Mouse (Mus musculus) induced T-regulatory cell, adult 2 months (primary cell): ENCODE measurements around the gene Slc38a9.
A peak's percentile ranks its signal among the peaks of the same experiment; 100 is the strongest.
"Not testable (repeated sequence)": the region's sequence is repeated elsewhere in the genome, so short reads cannot be mapped to it uniquely, and the experiment has no call there.

ENCODE experiments used
- DNase-seq: peaks from one replicate; pipeline ENCODE4 v3.0.0-alpha.2; 2012; ENCODE audit warnings: low read depth

Gene Slc38a9

DNA sequence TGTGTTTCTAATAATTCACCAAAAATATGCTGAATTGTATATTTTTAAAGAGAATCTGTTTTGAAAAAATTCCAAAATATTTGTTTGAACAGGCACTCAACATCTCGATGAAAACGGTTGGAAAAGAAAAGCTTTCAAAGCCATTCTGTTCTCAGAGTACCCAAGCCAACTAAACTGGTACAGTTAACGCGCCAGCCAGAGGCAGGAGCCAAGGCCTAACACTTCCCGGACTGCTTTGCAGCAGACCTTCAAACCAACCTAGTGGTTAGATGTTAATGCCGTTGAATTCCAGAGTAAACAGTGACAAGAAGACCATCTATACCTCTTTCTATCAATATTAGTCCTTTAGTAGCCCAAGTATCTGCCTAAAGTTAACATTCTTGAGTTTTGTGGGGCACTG, 23.4 kb downstream of the Slc38a9 start:
- DNase-seq = no peak

DNA sequence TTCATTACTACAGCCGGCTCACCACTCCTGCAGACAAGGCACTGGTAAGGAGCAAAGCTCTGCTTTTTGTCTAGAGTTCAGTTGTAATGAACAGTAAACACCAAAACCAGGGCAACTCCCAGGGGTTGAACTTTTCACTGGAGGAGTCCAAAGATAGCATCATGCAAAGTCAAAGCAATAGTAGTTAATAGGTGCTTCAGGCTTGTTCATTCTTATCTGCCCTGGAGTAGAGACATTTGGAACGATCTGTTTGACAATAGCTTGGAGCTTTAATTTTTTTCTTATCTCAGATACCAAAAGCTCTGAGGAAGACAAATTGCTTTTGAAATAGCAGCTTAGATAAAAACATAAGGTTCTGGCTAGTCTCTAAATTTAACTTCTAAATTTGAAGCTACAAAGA, 25.6 kb downstream of the Slc38a9 start:
- no peak for DNase-seq

DNA sequence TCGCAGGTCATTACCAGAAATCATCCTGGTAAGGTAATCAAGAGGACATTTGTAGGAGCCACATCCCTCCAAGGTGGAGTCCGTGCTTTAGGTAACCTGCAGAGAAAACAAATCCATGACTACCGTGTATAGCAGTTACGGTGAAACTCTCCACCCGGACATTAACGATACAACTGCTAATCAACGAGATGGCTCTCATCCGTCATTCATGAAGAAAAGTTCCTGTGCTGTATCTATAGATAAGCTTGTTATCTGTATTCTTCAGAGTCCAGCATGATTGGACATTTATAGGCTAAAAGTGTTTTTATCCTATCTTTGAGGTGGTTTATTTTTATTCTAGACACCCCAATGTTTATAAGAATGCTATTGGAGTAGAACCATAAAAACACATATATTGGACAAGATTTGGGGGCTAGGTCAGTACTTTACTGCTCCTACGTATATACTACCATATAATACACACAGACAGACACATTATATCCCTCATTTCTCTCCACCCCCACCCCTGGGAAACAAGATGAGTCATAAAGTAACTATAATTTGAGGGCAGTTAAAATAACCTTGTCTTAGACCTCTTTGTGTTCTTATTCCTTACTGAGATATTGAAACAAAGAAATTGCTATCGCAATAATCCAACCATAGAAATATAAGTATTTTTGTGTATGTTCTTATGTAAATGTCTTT, 32.5 kb downstream of the Slc38a9 start:
- no peak for DNase-seq

DNA sequence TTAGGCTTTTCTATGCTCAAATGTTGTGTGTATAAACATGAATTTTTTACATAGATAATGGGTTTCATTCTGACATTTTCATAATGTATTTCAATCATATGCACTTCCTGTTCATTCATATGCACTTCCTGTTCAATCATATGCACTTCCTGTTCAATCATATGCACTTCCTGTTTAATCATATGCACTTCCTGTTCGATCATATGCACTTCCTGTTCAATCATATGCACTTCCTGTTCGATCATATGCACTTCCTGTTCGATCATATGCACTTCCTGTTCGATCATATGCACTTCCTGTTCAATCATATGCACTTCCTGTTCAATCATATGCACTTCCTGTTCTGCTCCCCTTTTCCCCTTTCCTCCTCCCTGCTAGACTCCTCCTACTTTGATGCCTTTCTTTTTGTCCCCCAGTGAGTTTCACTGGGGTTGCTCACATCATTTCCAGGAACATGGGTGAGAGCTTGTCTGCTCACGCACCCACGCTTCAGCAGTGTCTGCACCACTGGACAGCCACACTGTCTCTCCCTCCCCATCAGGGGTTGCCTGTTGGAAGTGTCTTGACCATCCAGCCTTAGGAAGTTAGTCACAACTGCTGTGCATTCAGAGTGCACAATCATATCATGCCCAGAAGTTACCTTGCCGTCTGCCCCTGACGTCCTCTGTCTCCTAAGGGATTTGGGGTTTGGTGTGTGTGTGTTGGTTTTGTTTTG, 35.1 kb downstream of the Slc38a9 start:
- DNase-seq = peak; percentile 8

DNA sequence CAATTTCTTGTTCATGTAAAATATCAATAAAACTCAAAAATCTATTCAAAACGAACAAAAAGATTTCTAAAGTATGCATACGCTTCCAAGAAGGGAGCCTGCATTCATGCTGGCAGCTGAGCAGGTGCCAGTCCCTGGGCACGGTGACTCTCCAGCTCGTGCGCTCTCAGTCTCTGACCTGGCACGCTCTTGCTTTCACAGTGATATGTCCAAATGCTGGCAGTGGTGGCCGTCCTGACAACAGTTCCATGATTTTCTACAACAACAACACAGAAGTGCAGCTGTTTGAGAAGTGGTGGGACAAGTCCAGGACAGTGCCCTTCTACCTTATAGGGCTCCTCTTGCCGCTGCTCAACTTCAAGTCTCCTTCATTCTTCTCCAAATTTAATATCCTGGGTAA, 40.7 kb downstream of the Slc38a9 start:
- DNase-seq = no peak

DNA sequence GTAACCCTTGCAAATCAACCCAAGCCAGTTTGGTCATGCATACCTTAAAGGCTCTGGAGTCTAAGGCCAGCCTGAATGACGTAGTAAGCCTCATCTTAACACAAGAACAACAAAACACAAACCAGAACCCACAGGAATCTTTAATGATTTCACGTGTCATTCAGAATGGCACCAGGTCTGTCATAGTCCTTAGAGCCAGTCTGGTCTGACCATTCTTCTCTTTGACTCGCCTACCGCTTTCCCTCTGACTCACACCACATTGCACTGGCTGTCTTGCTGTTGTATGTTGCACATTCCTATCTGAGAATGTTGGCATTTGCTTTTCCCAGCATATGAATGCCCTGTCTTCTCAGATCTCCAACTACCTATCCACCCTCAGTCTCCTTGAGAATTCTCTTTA, 45.8 kb downstream of the Slc38a9 start:
- DNase-seq = no peak

DNA sequence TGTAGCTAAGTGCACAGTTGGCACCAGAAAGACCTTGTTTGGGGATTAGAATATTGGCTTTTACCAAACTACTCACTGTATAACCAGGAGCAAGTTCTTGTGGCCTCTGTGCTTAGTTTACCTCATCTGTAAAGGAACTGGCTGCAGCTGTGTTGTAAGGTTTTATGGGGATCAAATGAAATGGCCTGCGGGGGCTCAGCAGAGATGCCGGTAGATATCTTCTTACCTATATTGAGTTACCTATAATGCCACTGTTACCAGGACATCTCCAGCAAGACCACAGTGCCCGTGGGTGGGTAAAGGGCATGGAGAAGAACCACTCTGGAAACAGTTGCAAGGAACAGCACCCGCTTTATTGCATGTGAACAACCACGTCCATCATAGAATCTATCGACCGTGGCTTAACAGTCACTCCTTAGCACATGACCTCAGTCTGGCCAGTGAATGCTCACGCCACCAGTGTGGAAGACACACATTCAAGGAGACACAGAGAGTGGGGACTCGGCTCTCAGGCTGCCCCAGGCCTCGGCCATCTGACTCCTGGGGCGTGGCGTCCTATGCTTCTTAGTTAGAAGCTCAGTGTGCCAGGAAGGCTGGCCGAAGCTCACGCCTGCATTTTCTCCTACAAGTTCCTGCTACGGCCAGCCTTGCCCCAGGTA, 59.7 kb downstream of the Slc38a9 start:
- no peak for DNase-seq

DNA sequence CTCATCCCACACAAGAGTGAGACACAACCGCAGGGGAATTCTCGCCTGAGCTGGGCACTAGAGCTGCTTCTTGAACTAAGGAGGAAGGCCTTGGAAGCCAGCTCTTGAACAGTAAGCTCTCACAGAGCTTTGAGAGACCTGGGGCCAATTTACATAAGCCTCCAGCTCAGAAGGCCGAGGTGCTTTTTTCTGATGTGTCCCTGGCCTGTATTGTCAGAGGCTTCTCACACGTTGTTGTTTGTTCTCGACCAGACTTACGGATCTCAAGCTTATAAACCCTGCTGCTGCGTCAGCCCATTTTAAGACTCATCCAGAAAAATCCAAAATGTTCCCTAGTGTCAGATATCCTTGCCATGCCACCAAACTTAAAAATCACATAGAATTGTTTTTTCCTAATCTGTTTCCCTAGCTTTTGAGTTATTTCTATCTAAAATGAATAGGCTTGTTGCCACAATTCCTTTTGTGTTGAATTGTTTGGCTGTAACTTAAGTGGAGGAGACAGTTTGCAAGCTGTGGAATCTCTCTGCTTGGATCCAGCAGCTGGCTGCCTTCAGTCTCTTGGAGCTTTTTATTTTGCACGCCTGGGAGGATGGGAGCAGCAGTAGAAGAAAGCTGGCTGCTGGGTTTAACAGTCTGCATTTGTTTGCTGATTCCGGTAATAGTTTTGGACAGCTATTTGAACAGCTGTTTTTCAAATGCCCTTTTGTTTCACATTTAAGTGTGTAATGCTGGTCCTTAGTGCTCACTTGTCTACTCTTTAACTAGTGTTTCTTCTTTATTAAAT, 61.6 kb downstream of the Slc38a9 start:
- DNase-seq = no peak

DNA sequence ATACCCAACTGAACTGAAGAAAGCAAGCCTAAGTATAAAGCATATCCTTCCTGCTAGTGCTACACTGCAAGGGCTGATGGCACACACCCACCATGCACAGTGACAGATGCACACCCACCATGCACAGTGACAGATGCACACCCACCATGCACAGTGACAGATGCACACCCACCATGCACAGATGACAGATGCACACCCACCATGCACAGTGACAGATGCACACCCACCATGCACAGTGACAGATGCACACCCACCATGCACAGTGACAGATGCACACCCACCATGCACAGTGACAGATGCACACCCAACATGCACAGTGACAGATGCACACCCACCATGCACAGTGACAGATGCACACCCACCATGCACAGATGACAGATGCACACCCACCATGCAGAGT, 63.7 kb downstream of the Slc38a9 start:
- not testable (repeated sequence) for DNase-seq

DNA sequence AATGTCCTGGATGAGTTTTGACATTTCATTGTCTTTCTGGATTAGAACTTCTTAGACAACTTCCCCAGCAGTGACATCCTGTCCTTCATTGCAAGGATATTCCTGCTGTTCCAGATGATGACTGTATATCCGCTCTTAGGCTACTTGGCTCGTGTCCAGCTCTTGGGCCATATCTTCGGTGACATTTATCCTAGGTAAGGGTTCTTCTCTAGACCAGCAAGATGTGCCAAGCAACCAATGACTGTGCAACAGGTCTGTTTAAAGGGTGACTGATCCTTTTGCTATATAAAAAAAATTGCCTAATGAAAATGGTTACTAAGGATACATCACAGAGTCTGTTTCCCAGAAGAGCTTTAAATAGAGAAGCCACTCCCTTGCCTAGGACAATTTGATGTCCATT, 65.5 kb downstream of the Slc38a9 start:
- DNase-seq = no peak

DNA sequence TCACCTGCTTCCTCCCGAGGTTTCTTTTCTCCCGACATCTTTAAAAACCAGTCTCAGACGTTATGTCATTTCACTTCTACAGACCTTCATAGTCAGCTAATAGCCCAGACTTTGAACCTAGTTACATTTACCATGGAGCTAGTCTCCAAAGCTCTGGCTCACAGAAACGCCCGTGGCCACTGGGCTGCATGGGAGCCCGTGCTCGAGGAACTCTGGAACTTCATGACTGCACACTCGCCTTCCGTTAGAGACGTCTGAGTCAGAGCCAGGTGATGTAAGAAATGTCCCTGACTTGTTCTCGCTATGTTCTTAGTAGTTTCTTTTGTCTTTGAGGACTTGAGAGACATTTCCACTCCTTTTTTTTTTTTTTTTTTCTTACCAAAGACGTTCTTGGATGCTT, 72.8 kb downstream of the Slc38a9 start:
- DNase-seq = no peak

DNA sequence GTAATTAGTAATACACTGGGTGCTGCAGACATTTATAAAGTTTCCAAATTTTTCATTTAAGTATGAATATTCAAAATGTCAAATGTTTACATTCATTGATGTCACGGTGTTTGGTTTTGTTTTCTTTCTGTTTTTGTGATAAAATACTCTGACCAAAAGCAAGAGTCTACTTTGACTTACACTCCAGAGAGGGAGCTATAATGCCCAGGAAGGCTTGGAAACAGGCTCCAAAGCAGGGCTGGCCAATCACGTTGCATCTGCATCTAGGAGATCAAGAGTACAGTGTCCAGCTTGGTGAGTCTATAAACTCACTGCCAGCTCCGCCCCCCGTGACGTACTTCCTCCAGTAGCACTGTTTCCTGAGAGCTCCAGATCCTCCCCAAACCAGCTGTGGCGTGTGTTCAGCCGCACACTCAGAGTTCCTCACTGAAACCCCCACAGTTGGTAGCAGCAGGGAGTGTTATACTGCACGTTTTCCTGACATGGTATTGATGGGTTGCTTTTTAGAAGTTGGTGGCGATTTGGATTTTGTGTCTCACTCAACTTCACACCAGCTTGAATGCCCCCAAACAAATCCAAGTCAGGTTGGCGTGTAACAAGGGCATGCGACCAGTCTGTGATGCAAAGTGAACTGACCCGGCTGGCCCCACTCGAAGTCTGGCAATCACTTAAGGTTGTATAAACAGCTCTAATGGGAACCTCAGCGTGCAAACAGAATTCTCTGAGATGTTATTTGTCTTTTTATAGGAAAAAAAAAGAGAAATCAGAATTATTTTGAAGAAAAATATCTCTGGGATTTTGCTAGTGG, 74.6 kb downstream of the Slc38a9 start:
- peak; percentile 13 for DNase-seq

DNA sequence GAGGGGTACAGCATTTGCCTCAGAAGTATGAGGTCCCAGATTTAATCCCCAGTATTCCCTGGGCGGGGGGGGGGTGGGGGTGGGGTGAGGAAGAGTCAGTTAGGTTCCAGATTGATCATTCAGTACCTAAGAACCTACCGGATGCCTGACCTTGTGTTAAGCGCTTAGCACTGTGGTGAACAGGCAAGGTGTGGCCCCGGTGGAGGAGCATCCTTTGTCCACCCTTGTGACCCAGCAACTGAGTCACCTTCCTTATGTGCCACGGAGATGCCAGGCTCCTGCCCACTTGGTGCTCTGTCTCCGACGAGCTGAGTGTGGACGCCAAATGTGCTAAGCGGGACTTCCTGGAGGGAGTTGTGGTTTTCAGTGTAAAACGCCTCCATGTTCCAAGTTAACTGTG, 75.9 kb downstream of the Slc38a9 start:
- DNase-seq = no peak

DNA sequence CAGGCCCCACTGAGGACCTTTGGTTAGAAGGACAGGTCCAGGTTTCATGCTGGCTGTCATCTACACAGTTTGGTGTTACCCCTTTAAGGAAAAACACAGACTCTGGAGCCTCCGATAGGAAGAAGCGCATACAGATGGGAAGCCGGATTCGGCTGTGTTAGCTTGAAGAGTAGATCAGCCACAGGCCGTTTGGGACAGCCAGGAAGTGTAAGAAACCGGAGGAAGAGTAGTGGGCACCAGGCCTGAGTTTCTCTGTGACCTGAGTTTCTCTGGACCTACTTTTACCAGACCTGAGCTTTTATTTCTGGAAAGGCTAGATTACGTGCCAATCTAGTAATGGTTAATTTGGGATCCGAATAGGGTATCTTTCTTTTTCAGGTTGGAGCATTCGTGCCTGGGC, 76.6 kb downstream of the Slc38a9 start:
- no peak for DNase-seq

DNA sequence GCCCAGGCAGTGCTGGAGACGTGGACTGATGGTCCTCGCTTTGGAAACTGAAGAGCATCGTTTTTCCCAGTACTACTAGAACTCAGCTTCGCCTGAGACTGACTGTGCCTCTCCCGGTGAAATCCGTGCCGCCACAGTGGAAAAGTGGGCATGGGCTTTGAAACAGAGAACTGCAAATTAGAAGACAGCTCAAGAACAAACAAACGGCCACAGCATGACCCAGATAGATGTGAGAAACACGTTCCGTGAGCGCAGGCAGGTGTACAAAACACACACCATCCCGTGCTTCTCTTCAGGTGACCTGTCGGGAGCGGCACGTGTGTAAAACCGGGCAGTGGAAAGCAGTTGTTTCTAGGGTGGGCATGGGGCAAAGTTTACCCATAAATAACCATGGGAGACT, 77.5 kb downstream of the Slc38a9 start:
- DNase-seq = no peak

DNA sequence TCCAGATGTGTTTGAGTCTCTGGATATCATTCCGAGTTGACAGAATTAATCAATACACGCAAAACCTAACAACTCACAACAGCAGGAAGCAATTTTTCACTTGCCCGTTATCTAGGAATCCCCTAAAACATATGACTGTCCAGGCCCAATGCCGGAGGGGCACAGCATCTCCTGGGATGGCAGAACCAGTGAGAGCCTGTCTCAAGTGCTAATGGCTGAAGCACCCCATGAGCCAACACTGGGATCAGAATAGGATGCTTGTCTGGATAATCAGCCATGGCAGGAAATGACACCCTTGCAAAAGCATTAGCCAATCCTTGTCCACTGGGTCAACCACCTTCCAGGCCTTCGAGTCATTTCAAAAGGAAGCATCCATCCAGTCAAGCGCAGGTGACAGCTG, 79.5 kb downstream of the Slc38a9 start:
- no peak for DNase-seq

DNA sequence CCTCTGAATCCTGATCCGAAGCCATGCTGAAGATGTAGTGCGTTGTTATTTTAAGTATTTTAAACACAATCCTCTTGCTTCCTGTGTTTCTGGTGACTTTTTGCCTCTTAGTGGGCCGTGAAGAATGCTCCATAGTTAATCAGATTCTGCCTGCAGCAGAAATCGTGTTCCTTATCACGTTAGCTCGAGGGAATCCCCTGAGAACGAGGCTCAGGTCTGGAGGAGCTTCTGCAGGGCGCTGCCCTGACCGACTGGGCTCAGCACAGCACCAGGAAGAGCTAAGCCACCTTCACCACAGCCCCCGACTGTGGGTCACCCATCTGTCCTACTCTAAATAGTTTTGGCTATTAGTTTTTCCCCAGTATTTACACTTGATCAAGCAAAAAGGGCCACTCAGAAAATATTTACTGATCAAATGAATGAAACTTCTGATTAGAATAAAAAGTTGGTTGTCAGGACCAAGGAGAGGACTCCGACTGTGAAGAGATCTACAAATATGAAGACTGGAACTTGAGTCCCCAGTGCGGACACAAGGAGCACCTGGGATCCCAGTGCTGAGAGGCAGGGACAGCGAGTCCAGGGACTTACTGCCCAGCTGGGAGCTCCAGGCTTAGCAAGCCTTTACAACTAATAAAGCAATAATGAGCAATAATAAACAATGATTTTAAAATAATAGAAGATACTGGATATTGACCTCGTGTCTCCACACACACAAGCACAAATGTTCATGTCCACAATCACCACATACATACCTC, 81.7 kb downstream of the Slc38a9 start:
- DNase-seq = no peak

DNA sequence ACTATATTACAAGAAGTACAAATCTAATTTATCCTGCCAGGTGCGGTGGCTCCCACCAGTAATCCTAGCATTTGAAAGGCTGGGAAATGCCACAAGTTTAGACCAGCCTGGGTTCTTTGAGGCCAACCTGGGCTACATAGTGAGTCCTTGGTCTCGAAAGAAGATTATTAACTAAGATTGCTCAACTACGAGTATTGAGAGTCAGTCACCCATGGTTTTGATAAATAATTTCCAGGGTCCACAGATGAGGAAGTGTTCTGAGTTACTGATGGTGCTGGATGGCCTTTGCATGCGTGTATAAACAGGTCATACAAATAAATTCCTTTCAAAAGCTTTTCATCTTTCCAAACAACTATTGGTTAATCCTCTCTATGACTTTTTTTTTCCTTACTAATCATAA, 83.1 kb downstream of the Slc38a9 start:
- DNase-seq = no peak

DNA sequence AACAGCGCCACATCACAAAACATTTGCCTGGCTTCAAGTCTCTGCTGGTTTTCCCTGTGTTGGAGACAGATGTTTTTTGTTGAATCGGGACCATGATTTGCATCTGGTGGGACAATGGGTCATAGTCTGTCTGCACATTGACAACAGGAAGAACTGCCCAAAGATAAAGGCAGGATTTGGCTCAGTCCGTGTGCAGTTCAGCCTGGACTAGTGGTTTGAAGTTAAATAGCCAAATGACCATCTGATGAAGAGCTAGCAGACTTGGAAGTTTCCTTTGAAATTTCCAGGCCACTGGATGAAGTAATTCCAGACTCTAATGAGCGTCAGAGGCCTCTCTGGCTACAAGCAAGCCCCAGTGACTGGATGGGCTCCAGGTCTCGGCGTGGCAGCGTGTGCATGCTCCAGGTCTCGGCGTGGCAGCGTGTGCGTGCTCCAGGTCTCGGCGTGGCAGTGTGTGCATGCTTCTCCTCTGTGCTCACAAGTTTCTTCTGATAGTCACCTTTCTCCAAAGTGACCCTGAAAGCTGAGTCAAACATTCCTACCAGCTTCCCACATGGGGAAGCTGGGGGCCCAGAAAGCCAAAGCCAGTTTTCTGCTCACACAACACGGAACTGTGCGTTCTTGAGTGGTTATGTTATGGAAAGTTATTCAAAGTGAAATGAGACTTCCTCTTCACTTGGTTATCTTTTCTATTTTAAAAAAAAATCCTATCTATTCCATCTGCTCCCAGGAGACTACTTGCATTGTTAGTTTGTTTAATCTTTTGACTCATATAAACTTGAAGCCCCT, 83.7 kb downstream of the Slc38a9 start:
- no peak for DNase-seq
